Mouse (Mus musculus) Patski (cell line): ENCODE data around the gene Rpusd2. TPM values are rescaled to one million over a fixed set of nuclear protein-coding genes. Genes with fewer than 3 reads are reported as not detected.

Experiments
- ATAC-seq: fragments of 100-300 bp; one replicate; pipeline ENCODE4 v1.8.0; 2021
- CTCF ChIA-PET: fragments of 350-600 bp; sonication (Branson Sonifier 250); formaldehyde crosslinking; loops from one replicate; lab custom pipeline; 2022; ENCODE audit warnings: inconsistent platforms; lab: Charles Lee
- POLR2A ChIA-PET: fragments of 350-600 bp; sonication (Branson Sonifier 250); formaldehyde crosslinking; loops from one replicate; lab custom pipeline; 2022; ENCODE audit warnings: antibody characterized with exemption, inconsistent platforms; lab: Charles Lee
- DNase-seq: peaks from one replicate; pipeline ENCODE4 v3.0.0-alpha.2; 2011; ENCODE audit warnings: low read depth, low spot score
- H3K27me3 ChIP-seq: fragments of 371-371 bp; one replicate; pipeline ENCODE4 v1.5.1; 2021
- CTCF ChIP-seq: fragments of 100-300 bp; IDR thresholded peaks from one replicate; pipeline ENCODE4 v1.5.1; 2021
- in situ Hi-C: fragments of 300-500 bp; cut with MboI; formaldehyde crosslinking; loops from 3 replicates; pipeline ENCODE4 v1.11.1; 2018; ENCODE audit warnings: low pct_unique_long_range_greater_than_20kb, mixed read lengths
- polyA plus RNA-seq: library from polyadenylated mRNA; unstranded; gene quantifications from one replicate; pipeline ENCODE4 v1.2.3, GENCODE M21; 2021

The Rpusd2 gene
- polyA plus RNA-seq, 1 experiment from 2014 or later = 5.2 TPM

DNA sequence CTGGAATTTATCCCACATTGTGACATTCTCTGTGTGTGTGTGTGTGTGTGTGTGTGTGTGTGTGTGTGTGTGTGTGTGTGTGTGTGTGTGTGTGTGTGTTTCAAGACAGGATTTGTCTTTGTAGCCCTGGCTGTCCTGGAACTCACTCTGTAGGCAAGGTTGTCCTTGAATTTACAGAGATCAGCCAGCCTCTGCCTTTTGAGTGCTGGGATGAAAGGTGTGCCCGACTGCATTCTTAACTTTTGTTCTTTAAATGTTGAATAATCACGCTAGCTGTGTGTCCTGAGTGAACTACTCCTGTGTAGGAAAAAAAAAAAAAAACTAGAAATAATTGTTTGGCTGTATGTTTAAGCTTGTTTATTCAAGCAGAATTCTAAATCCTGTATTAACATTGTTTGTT lies 51.6 kb downstream of the Rpusd2 start:
- in situ Hi-C loops = no loop called here
- CTCF ChIA-PET = interaction anchor here (1.1 to 1.3 kb wide), 3 partner anchors 15 to 103 kb away, joined by 3 to 5 read pairs (median 4); no protein-coding TSS in a partner anchor
- POLR2A ChIA-PET = no interaction called here

More for the DNA sequence above, 51.6 kb downstream of the Rpusd2 start:
- DNase-seq (no peak), ATAC-seq (no peak)
- no peak for TF ChIP-seq CTCF
- no peaks in the 10 kb centered on the region for H3K27me3 ChIP-seq

Other genes starting within 250 kb of the Rpusd2 start
- gene Knstrn, start 220.8 kb upstream of the Rpusd2 start, polyA plus RNA-seq = 64.4 TPM
- 36.8 TPM for gene Ivd, start 172.8 kb upstream of the Rpusd2 start, polyA plus RNA-seq
- gene Bahd1, start 134.4 kb upstream of the Rpusd2 start, polyA plus RNA-seq = 22.9 TPM
- gene Chst14, start 108.3 kb upstream of the Rpusd2 start, polyA plus RNA-seq = 32.3 TPM
- gene Ccdc32, start 5.4 kb upstream of the Rpusd2 start, polyA plus RNA-seq = 26.6 TPM
- gene Knl1, start 12.3 kb downstream of the Rpusd2 start, polyA plus RNA-seq = 9.3 TPM
- gene Rad51, start 78.0 kb downstream of the Rpusd2 start, polyA plus RNA-seq = 24.6 TPM
- gene Rmdn3, start 122.2 kb downstream of the Rpusd2 start, polyA plus RNA-seq = 31.7 TPM
- 27.5 TPM for gene Gchfr, start 133.0 kb downstream of the Rpusd2 start, polyA plus RNA-seq
- 6.4 TPM for gene Gm14137, start 139.7 kb downstream of the Rpusd2 start, polyA plus RNA-seq
- 40.4 TPM for gene Zfyve19, start 173.8 kb downstream of the Rpusd2 start, polyA plus RNA-seq
- gene Dnajc17, start 174.0 kb downstream of the Rpusd2 start, polyA plus RNA-seq = 18.6 TPM
- not detected for gene Ppp1r14d, start 195.1 kb downstream of the Rpusd2 start, polyA plus RNA-seq
- gene Spint1, start 202.6 kb downstream of the Rpusd2 start, polyA plus RNA-seq = 4.5 TPM
- 2.2 TPM for gene Rhov, start 236.5 kb downstream of the Rpusd2 start, polyA plus RNA-seq